In genomic region chr2:34826460-34827231, GRCm38 (mm10) we compare ENCODE assay signal across 8 mouse cellular contexts. TPM values are rescaled to one million over a fixed set of nuclear protein-coding genes. Genes with fewer than 3 reads are reported as not detected.
DNase-seq lines count a peak whose midpoint lies in the region; ATAC-seq lines count a peak whose summit lies in the region.

No protein-coding gene starts in this region.

- DNase-seq in lung, postnatal 25 days (ENCODE audit: low spot score) = no peak
- peak; percentile 21 for DNase-seq in embryonic facial prominence, embryonic 11.5 days (ENCODE audit: low spot score)
- peak; percentile 32 for DNase-seq in hindbrain, embryonic 14.5 days (ENCODE audit: low spot score)
- DNase-seq in gastrocnemius, postnatal 4 days (ENCODE audit: low spot score in 2 of 2) = no peak
- DNase-seq in urinary bladder, postnatal 14 days (ENCODE audit: low spot score) = no peak
- DNase-seq in spleen, postnatal 36 days (ENCODE audit: low spot score in 2 of 2) = no peak

- peaks cover 8% of the 10 kb centered on the region for H3K36me3 ChIP-seq in lung, embryonic 15.5 days
- H3K36me3 ChIP-seq in embryonic facial prominence, embryonic 11.5 days (replicated peaks; ENCODE audit: control insufficient read depth, insufficient read depth, low read depth, low read length) = no peaks in the 10 kb centered on the region
- peaks cover 11% of the 10 kb centered on the region for H3K36me3 ChIP-seq in hindbrain, embryonic 14.5 days (replicated peaks; ENCODE audit: control insufficient read depth, insufficient read depth)

- peak overlapping the region; percentile 91 for H3K4me3 ChIP-seq in lung, embryonic 15.5 days
- H3K4me3 ChIP-seq in embryonic facial prominence, embryonic 11.5 days (ENCODE audit: low read depth, low read length) = peak overlapping the region; percentile 94
- H3K4me3 ChIP-seq in hindbrain, embryonic 14.5 days (replicated peaks; ENCODE audit: low read length) = peak overlapping the region; percentile 92

- no peaks in the 10 kb centered on the region for H3K9me3 ChIP-seq in lung, embryonic 15.5 days
- H3K9me3 ChIP-seq in embryonic facial prominence, embryonic 11.5 days (replicated peaks; ENCODE audit: control insufficient read depth, low read length) = no peaks in the 10 kb centered on the region
- H3K9me3 ChIP-seq in hindbrain, embryonic 14.5 days (ENCODE audit: control insufficient read depth, low read length) = 0 out of 2 replicates have a peak, but pooled peaks cover 5% of the 10 kb centered on the region

- peak overlapping the region; percentile 34; the same call in 1 of the 2 replicates for H3K27ac ChIP-seq in lung, embryonic 15.5 days
- H3K27ac ChIP-seq in embryonic facial prominence, embryonic 11.5 days (replicated peaks; ENCODE audit: low read depth, low read length) = 0 out of 2 replicates have a peak overlapping the region, but pooled peaks have one; percentile 28
- H3K27ac ChIP-seq in hindbrain, embryonic 14.5 days = peak overlapping the region; percentile 84

- no peaks in the 10 kb centered on the region for H3K27me3 ChIP-seq in lung, embryonic 15.5 days
- H3K27me3 ChIP-seq in embryonic facial prominence, embryonic 11.5 days (ENCODE audit: control insufficient read depth, insufficient read depth, low read length) = no peaks in the 10 kb centered on the region
- no peaks in the 10 kb centered on the region for H3K27me3 ChIP-seq in hindbrain, embryonic 14.5 days (ENCODE audit: control insufficient read depth, insufficient read depth, low read length)

- ATAC-seq in lung, embryonic 15.5 days (ENCODE audit: borderline replicate concordance, extremely low read depth, low FRiP score, low TSS enrichment) = no peak
- ATAC-seq in embryonic facial prominence, embryonic 11.5 days (replicated peaks; ENCODE audit: insufficient number of reproducible peaks, low FRiP score, low TSS enrichment, low read depth) = 0 out of 2 replicates have a peak, but pooled peaks have one; percentile 3
- no peak for ATAC-seq in hindbrain, embryonic 14.5 days (ENCODE audit: low FRiP score)
- ATAC-seq in megakaryocyte-erythroid progenitor cell, adult 5-6 weeks (replicated peaks; ENCODE audit: low FRiP score, low TSS enrichment, poor library complexity, severe bottlenecking) = peak; percentile 48

- peaks cover 25% of the 10 kb centered on the region for H3K4me1 ChIP-seq in lung, embryonic 15.5 days
- no peaks in the 10 kb centered on the region for H3K4me1 ChIP-seq in embryonic facial prominence, embryonic 11.5 days (ENCODE audit: control insufficient read depth, insufficient read depth, low read length)
- H3K4me1 ChIP-seq in hindbrain, embryonic 14.5 days (replicated peaks; ENCODE audit: control insufficient read depth, insufficient read depth, low read length) = peaks cover 19% of the 10 kb centered on the region

- 31% methylated on average over 20 of the region's 21 CpGs for WGBS in lung, embryonic 15.5 days
- 31% methylated on average over 19 of the region's 21 CpGs for WGBS in embryonic facial prominence, embryonic 11.5 days
- WGBS in hindbrain, embryonic 14.5 days = 38% methylated on average over 20 of the region's 21 CpGs

- H3K4me2 ChIP-seq in lung, embryonic 15.5 days = peak overlapping the region; percentile 81
- peak overlapping the region; percentile 77 for H3K4me2 ChIP-seq in embryonic facial prominence, embryonic 11.5 days (ENCODE audit: low read depth, low read length)
- H3K4me2 ChIP-seq in hindbrain, embryonic 14.5 days (replicated peaks) = peak overlapping the region; percentile 85

- H3K9ac ChIP-seq in lung, embryonic 15.5 days = peak overlapping the region; percentile 92
- peak overlapping the region; percentile 89 for H3K9ac ChIP-seq in embryonic facial prominence, embryonic 11.5 days (replicated peaks; ENCODE audit: low read length)
- H3K9ac ChIP-seq in hindbrain, embryonic 14.5 days = peak overlapping the region; percentile 98

RNA-seq across cellular contexts. Expression of gene Fbxw2, which starts 0.5 kb away (rescaled TPM):
- polyA plus RNA-seq in lung, embryonic 15.5 days (2015; fragmentation: Nextera tagmentation; extraction: Ambion mirVana) = 93.2 and 94.1 TPM in 2 replicates
- polyA plus RNA-seq in embryonic facial prominence, embryonic 11.5 days (2014; fragmentation: Nextera tagmentation; extraction: Ambion mirVana) = 66.3 and 71.2 TPM in 2 replicates
- 73.8 and 83.7 TPM in 2 replicates for polyA plus RNA-seq in hindbrain, embryonic 14.5 days (2014; fragmentation: Nextera tagmentation; extraction: Ambion mirVana)
- total RNA-seq in megakaryocyte-erythroid progenitor cell, adult 5-6 weeks (2014; fragmentation: Nextera tagmentation) = 46.3 and 61.9 TPM in 2 replicates
- total RNA-seq in megakaryocyte-erythroid progenitor cell, adult 5-6 weeks (2017) = 73.6 and 75.1 TPM in 2 replicates
- total RNA-seq in gastrocnemius, postnatal 4 days (2021) = 10 to 100 TPM; 59.6 to 60.1 TPM

RNA-seq across cellular contexts. Expression of gene Gm34653, which starts 6.2 kb away (rescaled TPM):
- polyA plus RNA-seq in lung, embryonic 15.5 days (2015; fragmentation: Nextera tagmentation; extraction: Ambion mirVana) = not detected in 2 replicates
- polyA plus RNA-seq in embryonic facial prominence, embryonic 11.5 days (2014; fragmentation: Nextera tagmentation; extraction: Ambion mirVana) = 0.33 TPM in 1 of 2 replicates, not detected in the other
- polyA plus RNA-seq in hindbrain, embryonic 14.5 days (2014; fragmentation: Nextera tagmentation; extraction: Ambion mirVana) = not detected in 2 replicates
- total RNA-seq in megakaryocyte-erythroid progenitor cell, adult 5-6 weeks (2014; fragmentation: Nextera tagmentation) = 0.37 and 1.9 TPM in 2 replicates
- total RNA-seq in megakaryocyte-erythroid progenitor cell, adult 5-6 weeks (2017) = not detected in 2 replicates
- total RNA-seq in gastrocnemius, postnatal 4 days (2021) = under 1 TPM in 1 of 2 experiments, not detected in 1; 0.17 TPM

RNA-seq across cellular contexts. Expression of gene Rabepk, which starts 26.9 kb away (rescaled TPM):
- polyA plus RNA-seq in lung, embryonic 15.5 days (2015; fragmentation: Nextera tagmentation; extraction: Ambion mirVana) = 38.4 and 45.4 TPM in 2 replicates
- 34.5 and 40.2 TPM in 2 replicates for polyA plus RNA-seq in embryonic facial prominence, embryonic 11.5 days (2014; fragmentation: Nextera tagmentation; extraction: Ambion mirVana)
- 24.8 and 26.1 TPM in 2 replicates for polyA plus RNA-seq in hindbrain, embryonic 14.5 days (2014; fragmentation: Nextera tagmentation; extraction: Ambion mirVana)
- total RNA-seq in megakaryocyte-erythroid progenitor cell, adult 5-6 weeks (2014; fragmentation: Nextera tagmentation) = 23.3 and 30.8 TPM in 2 replicates
- 46.9 and 53.8 TPM in 2 replicates for total RNA-seq in megakaryocyte-erythroid progenitor cell, adult 5-6 weeks (2017)
- 10 to 100 TPM; 10.3 to 10.4 TPM for total RNA-seq in gastrocnemius, postnatal 4 days (2021)

RNA-seq across cellular contexts. Expression of gene Cutal, which starts 47.5 kb away (rescaled TPM):
- 0.63 and 0.75 TPM in 2 replicates for polyA plus RNA-seq in lung, embryonic 15.5 days (2015; fragmentation: Nextera tagmentation; extraction: Ambion mirVana)
- polyA plus RNA-seq in embryonic facial prominence, embryonic 11.5 days (2014; fragmentation: Nextera tagmentation; extraction: Ambion mirVana) = 0.15 and 0.32 TPM in 2 replicates
- 0.21 and 0.37 TPM in 2 replicates for polyA plus RNA-seq in hindbrain, embryonic 14.5 days (2014; fragmentation: Nextera tagmentation; extraction: Ambion mirVana)
- not detected in 2 replicates for total RNA-seq in megakaryocyte-erythroid progenitor cell, adult 5-6 weeks (2014; fragmentation: Nextera tagmentation)
- not detected in 2 replicates for total RNA-seq in megakaryocyte-erythroid progenitor cell, adult 5-6 weeks (2017)
- total RNA-seq in gastrocnemius, postnatal 4 days (2021) = under 1 TPM; 0.18 to 0.34 TPM

RNA-seq across cellular contexts. Expression of gene Psmd5, which starts 48.1 kb away (rescaled TPM):
- polyA plus RNA-seq in lung, embryonic 15.5 days (2015; fragmentation: Nextera tagmentation; extraction: Ambion mirVana) = 110 TPM in 2 replicates
- polyA plus RNA-seq in embryonic facial prominence, embryonic 11.5 days (2014; fragmentation: Nextera tagmentation; extraction: Ambion mirVana) = 114 and 128 TPM in 2 replicates
- polyA plus RNA-seq in hindbrain, embryonic 14.5 days (2014; fragmentation: Nextera tagmentation; extraction: Ambion mirVana) = 107 and 114 TPM in 2 replicates
- 103 and 135 TPM in 2 replicates for total RNA-seq in megakaryocyte-erythroid progenitor cell, adult 5-6 weeks (2014; fragmentation: Nextera tagmentation)
- 41.4 and 42.0 TPM in 2 replicates for total RNA-seq in megakaryocyte-erythroid progenitor cell, adult 5-6 weeks (2017)
- 10 to 100 TPM; 25.4 to 25.7 TPM for total RNA-seq in gastrocnemius, postnatal 4 days (2021)

Comparison
In these comparisons a context has a peak if more than half of its experiments do, and no peak if none do; other contexts are left out.
1. ATAC-seq: peak in embryonic facial prominence, embryonic 11.5 days (single experiment) and megakaryocyte-erythroid progenitor cell, adult 5-6 weeks (single experiment); none in lung, embryonic 15.5 days (single experiment) and hindbrain, embryonic 14.5 days (single experiment).
2. H3K27ac ChIP-seq: peak in every context shown above with its lines; median percentile 84 in hindbrain, embryonic 14.5 days; 34 in lung, embryonic 15.5 days; 28 in embryonic facial prominence, embryonic 11.5 days.
3. DNase-seq: peak in embryonic facial prominence, embryonic 11.5 days (single experiment) and hindbrain, embryonic 14.5 days (single experiment); none in lung, postnatal 25 days (single experiment), gastrocnemius, postnatal 4 days (0 of 2), urinary bladder, postnatal 14 days (single experiment) and spleen, postnatal 36 days (0 of 2).
4. Peak in every context shown above with its lines, with median percentiles within 50 percentile points of each other: H3K4me2 ChIP-seq, H3K4me3 ChIP-seq and H3K9ac ChIP-seq.